Mouse (Mus musculus) lung, adult 10 weeks (tissue): ENCODE data around the gene Ppip5k1. TPM values are rescaled to one million over a fixed set of nuclear protein-coding genes. Genes with fewer than 3 reads are reported as not detected.

Source experiments
- polyA plus RNA-seq: library from polyadenylated mRNA; stranded (reverse); fragments of 350-450 nt; fragmentation: Illumina TruSeq; extraction: RNeasy Lipid Tissue Mini Kit (QIAGEN cat#74804); gene quantifications from one replicate; pipeline ENCODE4 v1.2.3, GENCODE M21; 2014; ENCODE audit warnings: low read depth, low replicate concordance; ENCODE audit not compliant: insufficient read depth

The Ppip5k1 gene
- 10.8 TPM for polyA plus RNA-seq

GRCm38 (mm10) chr2:121354820-121355592, at the start of gene Ppip5k1:
TSS of gene Ppip5k1 (minus strand) at chr2:121355396.

GRCm38 (mm10) chr2:121386961-121387575, 31.9 kb upstream of the Ppip5k1 start, which contains the start of gene Strc:
TSS of gene Strc (minus strand) at chr2:121387168.

GRCm38 (mm10) chr2:121357494-121357893, 2.3 kb upstream of the Ppip5k1 start, which contains the start of gene Ckmt1:
TSS of gene Ckmt1 (plus strand) at chr2:121357714.

GRCm38 (mm10) chr2:121288901-121289729, 66.1 kb downstream of the Ppip5k1 start, which contains the start of gene Map1a:
TSS of gene Map1a (plus strand) at chr2:121289600.

GRCm38 (mm10) chr2:121271236-121271927, 83.8 kb downstream of the Ppip5k1 start, which contains the start of gene Trp53bp1:
TSS of gene Trp53bp1 (minus strand) at chr2:121271407.

Other genes starting within 250 kb of the Ppip5k1 start
- gene Tgm7, start 245.6 kb downstream of the Ppip5k1 start, polyA plus RNA-seq: not detected
- 4.8 TPM for gene Adal, start 215.0 kb downstream of the Ppip5k1 start, polyA plus RNA-seq
- gene Lcmt2, start 214.7 kb downstream of the Ppip5k1 start, polyA plus RNA-seq: 7.9 TPM
- 7.2 TPM for gene Tubgcp4, start 184.7 kb downstream of the Ppip5k1 start, polyA plus RNA-seq
- 6.5 TPM for gene Zscan29, start 184.3 kb downstream of the Ppip5k1 start, polyA plus RNA-seq
- gene Trp53bp1, start 84.0 kb downstream of the Ppip5k1 start, polyA plus RNA-seq: 7.3 TPM
- 1.7 TPM for gene Map1a, start 65.8 kb downstream of the Ppip5k1 start, polyA plus RNA-seq
- 15.9 TPM for gene Ckmt1, start 2.3 kb upstream of the Ppip5k1 start, polyA plus RNA-seq
- gene Strc, start 31.8 kb upstream of the Ppip5k1 start, polyA plus RNA-seq: 0.22 TPM
- gene Pdia3, start 58.4 kb upstream of the Ppip5k1 start, polyA plus RNA-seq: 250 TPM
- 1.3 TPM for gene Catsper2, start 58.4 kb upstream of the Ppip5k1 start, polyA plus RNA-seq
- 1.2 TPM for gene Ell3, start 88.9 kb upstream of the Ppip5k1 start, polyA plus RNA-seq
- 691 TPM for gene Serf2, start 93.8 kb upstream of the Ppip5k1 start, polyA plus RNA-seq
- gene Hypk, start 97.9 kb upstream of the Ppip5k1 start, polyA plus RNA-seq: 12.5 TPM
- 0.11 TPM for gene Serinc4, start 101.4 kb upstream of the Ppip5k1 start, polyA plus RNA-seq
- 28.4 TPM for gene Mfap1b, start 118.7 kb upstream of the Ppip5k1 start, polyA plus RNA-seq
- gene Mfap1a, start 151.3 kb upstream of the Ppip5k1 start, polyA plus RNA-seq: 16.0 TPM
- 2.1 TPM for gene Wdr76, start 151.3 kb upstream of the Ppip5k1 start, polyA plus RNA-seq